Mouse (Mus musculus) kidney, embryonic 14.5 days (tissue): ENCODE data around the gene 9130204L05Rik. TPM values are rescaled to one million over a fixed set of nuclear protein-coding genes. Genes with fewer than 3 reads are reported as not detected.

ENCODE experiments used
- ATAC-seq: fragments of 200-750 bp; cut with Nextera tagmentation; 2 replicates; pipeline ENCODE4 v1.8.0; 2017; ENCODE audit warnings: moderate number of reproducible peaks, mild to moderate bottlenecking, moderate TSS enrichment, moderate library complexity; ENCODE audit not compliant: low FRiP score, low TSS enrichment
- H3K27ac ChIP-seq: fragments of 300-500 bp; sonication (generic); 2 replicates; pipeline ENCODE4 v1.5.1; 2014; ENCODE audit warnings: low read depth, mild to moderate bottlenecking, low read length, moderate library complexity, mixed read lengths
- H3K27me3 ChIP-seq: fragments of 300-500 bp; sonication (generic); 2 replicates; pipeline ENCODE4 v1.6.1; 2014; ENCODE audit warnings: mild to moderate bottlenecking, low read length; ENCODE audit not compliant: control insufficient read depth, insufficient read depth
- H3K36me3 ChIP-seq: fragments of 300-500 bp; sonication (generic); 2 replicates; pipeline ENCODE4 v1.6.1; 2014; ENCODE audit warnings: low read length, mixed read lengths; ENCODE audit not compliant: control insufficient read depth, insufficient read depth
- H3K4me1 ChIP-seq: fragments of 300-500 bp; sonication (generic); 2 replicates; pipeline ENCODE4 v1.6.1; 2014; ENCODE audit warnings: low read length, mixed read lengths; ENCODE audit not compliant: control insufficient read depth, insufficient read depth
- H3K4me2 ChIP-seq: fragments of 300-500 bp; sonication (generic); replicated peaks from 2 replicates; pipeline ENCODE4 v1.6.1; 2014; ENCODE audit warnings: low read depth, mild to moderate bottlenecking, low read length
- H3K4me3 ChIP-seq: fragments of 300-500 bp; sonication (generic); 2 replicates; pipeline ENCODE4 v1.5.1; 2014; ENCODE audit warnings: mild to moderate bottlenecking, low read length
- H3K9ac ChIP-seq: fragments of 300-500 bp; sonication (generic); 2 replicates; pipeline ENCODE4 v1.6.1; 2014; ENCODE audit warnings: low read depth, mild to moderate bottlenecking, low read length, moderate library complexity
- H3K9me3 ChIP-seq: fragments of 300-500 bp; sonication (generic); 2 replicates; pipeline ENCODE4 v1.6.1; 2016; ENCODE audit warnings: low read length; ENCODE audit not compliant: control insufficient read depth
- WGBS: fragments of 180-500 bp; shearing (Covaris S2); extraction: QIAGEN DNeasy Blood & Tissue Kit; methylation state at CpG from one replicate; pipeline ENCODE4 v1.1.7; 2014; 5-methylcytosine and 5-hydroxymethylcytosine counted together
- polyA plus RNA-seq: library from polyadenylated mRNA; unstranded; fragments of >200 nt; fragmentation: Nextera tagmentation; extraction: Ambion mirVana; gene quantifications from 2 replicates; pipeline ENCODE4 v1.2.1, GENCODE M21; 2014

Gene 9130204L05Rik
- not detected in 2 replicates for polyA plus RNA-seq

- no peaks in the 10 kb centered on the region for H3K27me3 ChIP-seq
- H3K4me2 ChIP-seq, result no peak within 1 kb of the TSS
- H3K4me3 ChIP-seq, result no peak within 1 kb of the TSS
- peaks cover 5% of the 10 kb centered on the region; the same call in 1 of the 2 replicates for H3K9me3 ChIP-seq
- no peak for ATAC-seq
- no peaks in the 10 kb centered on the region for H3K4me1 ChIP-seq
- H3K9ac ChIP-seq, result no peak within 1 kb of the TSS
- no peak within 1 kb of the TSS for H3K27ac ChIP-seq
- 66% methylated on average over 2 of the region's 2 CpGs for WGBS
- H3K36me3 ChIP-seq, result no peaks in the 10 kb centered on the region
Measured at GRCm38 (mm10) chr3:91090703-91091102, at the start of gene 9130204L05Rik. TSS of gene 9130204L05Rik (minus strand) at chr3:91090803.

- no peak for ATAC-seq
- Histone ChIP-seq H3K4me2 (no peak overlapping the region), H3K4me3 (no peak overlapping the region), H3K9ac (no peak overlapping the region), H3K36me3 (no peaks in the 10 kb centered on the region), H3K9me3 (peaks cover 7% of the 10 kb centered on the region; the same call in 1 of the 2 replicates), H3K4me1 (no peaks in the 10 kb centered on the region), H3K27me3 (no peaks in the 10 kb centered on the region), H3K27ac (no peak overlapping the region)
Measured at GRCm38 (mm10) chr3:91108696-91109095, 18.1 kb upstream of the 9130204L05Rik start.

GRCm38 (mm10) chr3:91059211-91059610, 31.4 kb downstream of the 9130204L05Rik start:
- Histone ChIP-seq H3K4me3 (no peak overlapping the region), H3K9ac (no peak overlapping the region), H3K27ac (no peak overlapping the region), H3K9me3 (peaks cover 4% of the 10 kb centered on the region; the same call in 1 of the 2 replicates), H3K4me2 (no peak overlapping the region), H3K4me1 (no peaks in the 10 kb centered on the region), H3K36me3 (no peaks in the 10 kb centered on the region), H3K27me3 (no peaks in the 10 kb centered on the region)
- ATAC-seq, result no peak
- 13% methylated on average over 1 of the region's 1 CpGs for WGBS

GRCm38 (mm10) chr3:91052654-91053053, 37.9 kb downstream of the 9130204L05Rik start:
- WGBS, result 16% methylated on average over 1 of the region's 1 CpGs
- Histone ChIP-seq H3K4me3 (no peak overlapping the region), H3K36me3 (no peaks in the 10 kb centered on the region)

More at GRCm38 (mm10) chr3:91052654-91053053, 37.9 kb downstream of the 9130204L05Rik start:
- Histone ChIP-seq H3K4me1 (no peaks in the 10 kb centered on the region), H3K4me2 (no peak overlapping the region), H3K27ac (no peak overlapping the region), H3K9me3 (peaks cover 3% of the 10 kb centered on the region; the same call in 1 of the 2 replicates), H3K9ac (no peak overlapping the region), H3K27me3 (no peaks in the 10 kb centered on the region)
- no peak for ATAC-seq
